Mouse (Mus musculus) right cerebral cortex, postnatal 10 days (tissue): ENCODE data around the gene Smad5.

Experiments
- DNase-seq, 2 experiments: peaks; one replicate each; pipeline ENCODE4 v3.0.0; 2021; ENCODE audit warnings: low spot score in 2 of 2

Smad5 gene

DNA sequence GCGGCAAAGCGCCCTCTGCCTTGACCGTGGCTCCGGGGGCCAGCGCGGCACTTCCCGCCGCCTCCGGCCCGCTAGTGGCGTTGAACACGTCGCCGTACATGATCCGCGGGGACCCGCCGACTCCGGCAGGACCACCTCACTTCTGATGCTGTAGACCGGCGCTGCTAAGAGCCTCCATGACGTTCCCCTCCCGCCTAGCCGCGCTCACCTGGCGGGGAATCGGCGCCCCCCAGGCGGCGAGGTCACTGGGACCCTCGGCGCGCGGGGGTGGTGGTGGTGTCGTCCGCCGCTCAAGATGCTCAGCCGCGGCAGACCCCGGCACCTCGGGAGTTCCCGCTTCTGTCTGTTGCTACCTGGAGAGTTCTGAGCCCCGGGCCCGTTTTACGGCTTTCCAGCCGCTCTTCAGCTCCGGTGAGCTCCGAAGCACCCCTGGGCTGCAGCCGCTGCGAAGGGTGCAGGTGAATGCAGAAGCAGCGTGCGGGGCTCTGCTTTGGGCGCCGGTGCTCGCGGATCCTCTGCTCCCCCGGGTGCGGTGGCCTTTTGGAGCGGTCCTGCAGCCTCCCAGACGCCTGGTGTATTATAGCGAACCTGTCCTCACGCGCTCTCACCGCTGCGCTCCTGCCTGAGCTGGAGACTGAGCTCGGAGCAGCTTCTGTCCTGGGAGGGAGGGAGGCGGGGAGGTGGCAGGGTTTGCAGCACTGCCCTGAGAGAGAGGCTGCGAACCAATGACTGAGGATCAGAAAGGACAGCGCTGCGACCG, 50.6 kb downstream of the Smad5 start, which contains the start of gene Gm45623:
Gene Gm45623, minus strand, starts transcription at position 636 of the 760 bp plus-strand sequence.
- DNase-seq = no peak

DNA sequence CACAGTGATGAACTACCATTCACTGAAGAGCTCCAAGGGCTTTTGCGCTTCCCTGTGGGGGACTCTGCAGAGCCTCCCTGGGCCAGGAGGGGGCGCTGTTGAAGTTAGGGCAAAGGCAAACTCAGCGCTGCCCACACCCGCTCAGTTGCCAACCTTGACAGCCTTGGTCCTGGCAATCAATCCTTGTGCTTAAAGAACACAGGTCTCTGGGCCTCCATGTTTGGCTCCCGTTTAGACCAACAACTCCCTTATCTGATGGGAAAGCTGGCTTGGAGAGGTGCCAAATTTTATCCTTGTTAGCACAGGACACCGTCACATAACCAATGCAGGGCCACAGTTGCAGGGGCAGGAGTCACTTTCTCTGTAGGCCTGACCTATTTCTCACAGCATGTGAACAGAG, 53.1 kb downstream of the Smad5 start:
- peak in 1 of 2 experiments; percentile 38 for DNase-seq

DNA sequence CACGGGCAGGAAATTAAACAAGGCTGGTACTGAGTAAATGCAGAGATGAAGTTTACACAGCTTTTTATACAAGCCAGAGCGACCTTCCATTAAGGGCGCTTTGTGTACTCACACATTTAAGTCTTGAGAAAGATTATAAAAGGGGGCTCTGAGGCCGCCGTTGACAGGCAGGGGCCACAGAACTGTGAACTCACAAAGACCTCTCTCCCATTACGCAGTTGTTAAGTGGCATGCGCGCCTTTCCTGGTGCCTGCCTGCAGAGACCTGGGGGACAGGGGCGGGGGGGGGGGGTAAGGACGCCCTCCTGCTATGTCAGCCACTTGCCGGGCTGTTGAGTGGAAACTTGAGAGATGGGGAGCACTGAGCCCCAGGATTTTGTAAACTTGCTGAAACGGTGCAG, 54.4 kb downstream of the Smad5 start:
- DNase-seq = no peak

DNA sequence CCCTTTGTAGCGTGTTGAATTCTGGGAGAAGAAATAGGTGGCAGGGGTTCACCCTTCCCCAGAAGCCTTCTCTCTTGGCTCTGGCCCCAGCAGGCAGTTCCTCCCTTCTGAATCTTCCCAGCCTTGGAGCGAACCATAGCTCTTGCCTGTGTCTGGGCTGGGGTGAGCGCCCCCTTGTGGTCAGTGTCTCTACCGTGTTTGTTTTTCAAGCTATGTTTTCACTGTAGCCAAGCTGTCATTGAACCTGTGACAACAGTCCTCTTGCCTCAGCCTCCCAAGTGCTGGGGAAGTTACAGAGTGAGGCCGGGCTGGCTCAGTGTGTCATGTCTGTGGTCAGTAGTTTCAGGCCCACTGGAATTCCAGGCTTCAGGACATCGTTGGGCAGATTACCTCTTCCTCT, 55.7 kb downstream of the Smad5 start:
- peak; percentile 65 to 82 for DNase-seq

DNA sequence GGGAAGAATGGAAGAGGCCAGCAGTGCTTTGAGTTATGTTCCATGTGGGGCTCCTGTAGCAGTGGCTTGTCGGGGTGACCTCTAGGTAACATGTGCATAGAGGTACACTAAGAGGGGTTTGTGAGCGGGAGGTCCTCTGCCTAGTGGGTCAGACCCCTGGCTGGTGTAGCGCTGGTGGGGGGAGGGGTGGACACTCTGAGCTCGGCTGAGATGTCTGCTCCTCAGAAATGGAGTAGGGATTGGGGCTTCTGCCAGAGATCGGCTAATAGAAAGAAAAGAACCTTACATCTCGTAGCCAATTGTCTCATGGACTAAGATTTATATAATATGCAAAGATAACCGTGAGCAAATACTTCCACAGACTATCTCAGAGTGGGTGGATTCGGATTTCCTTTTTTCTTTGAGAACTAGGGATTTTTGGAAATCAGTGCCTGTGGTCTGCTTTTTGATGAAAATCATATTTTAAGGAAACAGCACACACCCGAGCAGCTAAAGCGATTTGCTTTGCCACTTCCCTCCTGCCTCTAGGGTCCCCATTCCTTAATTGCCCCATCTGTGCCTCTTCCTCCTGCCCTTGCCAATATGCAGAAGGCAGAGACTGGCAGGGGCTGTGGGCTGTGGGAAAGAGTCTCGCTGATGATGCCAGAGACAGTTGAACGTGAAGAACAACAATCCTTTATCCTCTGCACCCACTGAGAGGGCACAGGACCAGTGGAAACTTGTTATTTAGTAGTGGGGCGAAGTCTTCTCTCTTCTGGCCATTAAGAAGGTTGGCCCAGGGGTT, 59.8 kb downstream of the Smad5 start:
- no peak for DNase-seq

DNA sequence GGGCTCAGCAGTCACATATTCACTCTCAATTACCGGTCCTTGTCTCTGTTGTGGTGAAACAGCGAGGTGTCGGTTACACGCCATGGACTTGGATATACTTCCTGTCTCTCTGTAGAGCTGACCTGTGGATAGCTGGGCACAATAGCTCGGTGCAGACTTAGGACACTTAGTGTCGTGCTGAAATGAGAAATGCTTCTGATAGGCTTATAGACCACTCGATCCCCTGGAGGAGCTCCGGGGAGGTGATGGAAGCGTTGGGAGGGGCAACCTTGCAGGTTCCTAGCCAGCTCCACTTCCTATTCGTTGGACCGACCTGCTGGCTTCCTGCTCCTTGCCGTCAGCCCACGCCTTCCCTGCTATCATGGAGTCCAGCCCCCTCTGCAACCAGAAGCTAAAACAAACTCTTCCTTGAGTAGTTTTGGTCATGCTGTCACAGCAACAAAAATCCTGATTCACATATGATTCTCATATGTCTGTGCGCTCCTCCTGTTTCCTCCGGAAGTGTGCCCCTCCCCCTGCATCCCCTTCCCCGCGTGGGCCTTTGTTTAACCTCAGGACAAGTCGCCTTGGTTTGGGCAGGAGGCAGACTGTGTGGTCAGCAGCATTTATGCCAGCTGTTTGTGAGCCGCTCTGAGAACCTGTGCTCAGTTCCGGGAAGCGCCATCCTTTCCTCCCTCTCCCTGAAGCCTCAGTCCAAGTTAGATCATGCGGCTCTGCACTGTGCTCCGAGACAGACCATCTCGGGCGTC, 62.6 kb downstream of the Smad5 start:
- DNase-seq = no peak

DNA sequence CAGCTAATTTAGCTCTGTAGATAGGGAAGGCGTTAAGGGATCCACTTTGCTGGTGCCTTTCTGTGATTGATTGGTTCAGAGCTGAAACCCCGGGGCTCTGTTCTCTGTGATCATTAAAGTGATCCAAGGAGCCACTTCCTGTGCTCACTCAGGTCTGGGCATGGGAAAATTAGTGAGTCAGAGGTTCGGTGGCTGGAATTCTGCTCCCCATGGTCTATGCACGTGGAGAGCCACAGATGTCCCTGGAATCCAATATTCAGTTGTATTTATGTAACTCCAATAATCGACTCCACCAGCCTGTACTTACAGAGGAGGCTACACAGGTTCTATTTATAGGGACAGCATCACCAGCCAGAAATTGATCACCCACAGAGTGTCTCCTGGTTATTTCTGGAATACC, 63.4 kb downstream of the Smad5 start:
- no peak for DNase-seq

DNA sequence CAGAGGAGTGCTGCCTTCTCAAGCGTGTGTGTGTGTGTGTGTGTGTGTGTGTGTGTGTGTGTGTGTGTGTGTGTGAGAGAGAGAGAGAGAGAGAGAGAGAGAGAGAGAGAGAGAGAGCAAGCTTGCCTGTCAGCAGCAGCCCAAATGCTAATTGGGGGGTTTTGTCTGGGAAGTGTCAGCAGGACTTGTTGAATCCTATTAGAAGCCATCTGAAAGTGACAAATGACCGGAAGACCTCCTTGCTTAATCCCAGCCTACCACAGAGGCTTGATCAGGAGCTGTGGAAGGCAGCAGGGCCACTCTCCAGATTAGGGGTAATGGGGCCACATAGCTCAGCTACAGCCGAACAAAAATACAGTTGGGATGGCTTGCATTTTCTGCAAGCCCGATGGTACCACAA, 66.6 kb downstream of the Smad5 start:
- no peak for DNase-seq

DNA sequence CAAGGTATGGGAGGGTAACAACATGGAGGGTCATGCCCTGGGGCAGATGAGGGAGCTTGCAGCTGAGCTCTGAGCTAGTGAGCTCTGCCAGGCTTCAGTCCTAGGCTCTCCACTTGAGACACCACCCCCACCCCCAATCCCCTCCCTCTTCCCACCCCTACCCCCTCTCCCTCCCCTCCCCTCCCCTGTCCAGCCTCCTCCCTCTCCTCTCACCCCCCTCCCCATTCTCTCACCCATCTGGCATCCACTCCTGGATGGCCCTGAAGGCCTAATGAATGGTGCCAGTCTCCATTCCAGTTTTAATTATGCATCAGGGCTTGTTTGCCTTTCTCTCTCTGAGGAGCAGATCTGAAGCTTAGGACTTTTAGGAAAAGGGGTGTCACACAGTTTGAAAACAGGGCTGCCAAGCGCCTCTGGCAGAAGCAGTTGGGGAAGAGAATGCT, 67.3 kb downstream of the Smad5 start:
- DNase-seq = peak; percentile 40 to 54

DNA sequence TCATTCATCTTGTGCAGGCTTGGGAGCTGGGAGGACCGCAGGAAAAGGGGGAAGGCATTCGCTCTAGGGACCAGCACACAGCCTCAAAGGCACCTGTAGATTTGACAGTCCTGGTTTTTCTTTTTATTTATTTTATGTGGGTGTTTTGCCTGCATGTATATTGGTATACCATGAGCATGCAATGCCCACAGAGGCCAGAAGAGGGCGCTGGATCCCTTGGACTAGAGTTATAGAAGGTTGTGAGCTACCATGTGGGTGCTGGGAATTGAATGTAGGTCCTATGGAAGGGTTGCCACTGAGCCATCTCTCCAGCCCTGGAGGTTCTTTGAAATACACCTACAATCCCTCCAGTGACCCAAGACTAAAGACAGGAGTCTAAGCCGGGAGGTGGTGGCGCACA, 68.0 kb downstream of the Smad5 start:
- no peak for DNase-seq

DNA sequence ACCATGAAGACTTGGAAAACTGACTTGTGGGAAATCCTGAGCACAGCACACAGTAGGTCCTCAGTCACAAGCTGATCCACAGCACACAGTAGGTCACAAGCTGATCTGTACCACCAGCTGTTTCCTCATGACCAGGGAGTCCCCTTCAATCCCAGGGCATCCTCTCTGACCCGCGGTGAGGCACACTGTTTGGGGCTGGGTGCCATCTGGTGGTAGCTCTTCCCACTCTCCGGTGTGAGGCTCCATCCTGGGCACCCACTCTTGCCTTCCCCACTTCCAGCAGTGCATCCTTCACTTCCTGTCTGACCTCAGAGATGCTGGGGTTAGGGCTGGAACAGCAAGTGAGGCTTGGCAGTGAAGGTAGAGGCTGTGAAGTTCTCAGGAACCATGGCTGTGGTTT, 69.8 kb downstream of the Smad5 start:
- no peak for DNase-seq

DNA sequence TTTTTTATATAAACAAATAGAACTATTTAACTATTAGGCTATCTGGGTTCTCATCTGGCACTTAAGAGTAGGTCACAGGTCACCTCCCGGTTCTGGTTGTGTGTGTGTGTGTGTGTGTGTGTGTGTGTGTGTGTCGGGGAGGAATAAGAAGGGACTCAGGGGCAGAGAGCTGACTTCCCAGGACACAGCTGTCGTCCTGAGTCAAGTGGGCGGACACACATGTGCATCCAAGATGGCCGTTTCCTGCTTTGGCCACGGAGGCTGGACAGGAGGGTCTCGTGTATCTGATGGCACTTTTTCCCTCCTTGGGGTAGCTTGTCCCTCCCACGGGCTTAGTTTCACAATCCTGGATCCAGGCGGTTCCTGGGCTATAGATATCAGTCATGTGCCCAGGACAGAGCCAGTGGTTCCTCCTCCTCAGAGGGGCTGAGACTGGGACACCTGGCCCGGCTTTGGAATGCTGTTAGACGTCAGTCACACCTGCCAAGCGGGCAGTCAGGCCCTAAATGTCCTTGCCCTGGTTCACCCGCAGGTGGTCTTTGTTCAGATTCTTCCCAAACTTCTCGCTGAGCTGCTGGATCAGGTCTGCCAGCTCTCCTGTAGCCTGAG, 70.6 kb downstream of the Smad5 start:
- DNase-seq = no peak

DNA sequence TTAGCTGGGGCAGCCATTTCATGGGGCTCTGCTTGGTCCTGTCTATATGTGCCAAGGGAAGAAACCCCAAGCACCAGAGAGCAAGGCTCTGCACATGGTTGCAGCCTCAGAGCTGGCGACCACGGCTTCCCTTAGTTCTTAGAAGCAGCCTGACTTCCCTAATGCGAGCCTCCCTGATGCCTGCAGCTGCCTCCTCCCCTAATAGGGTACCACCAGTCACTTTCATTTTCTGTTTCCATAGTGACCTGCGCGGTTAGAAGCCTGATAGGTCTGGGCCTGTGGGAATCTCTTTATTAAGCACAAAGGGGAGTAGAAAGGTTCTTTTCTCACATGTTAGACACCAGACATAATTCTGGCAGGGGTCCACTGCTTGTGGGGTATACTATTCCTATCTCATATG, 71.5 kb downstream of the Smad5 start:
- no peak for DNase-seq

DNA sequence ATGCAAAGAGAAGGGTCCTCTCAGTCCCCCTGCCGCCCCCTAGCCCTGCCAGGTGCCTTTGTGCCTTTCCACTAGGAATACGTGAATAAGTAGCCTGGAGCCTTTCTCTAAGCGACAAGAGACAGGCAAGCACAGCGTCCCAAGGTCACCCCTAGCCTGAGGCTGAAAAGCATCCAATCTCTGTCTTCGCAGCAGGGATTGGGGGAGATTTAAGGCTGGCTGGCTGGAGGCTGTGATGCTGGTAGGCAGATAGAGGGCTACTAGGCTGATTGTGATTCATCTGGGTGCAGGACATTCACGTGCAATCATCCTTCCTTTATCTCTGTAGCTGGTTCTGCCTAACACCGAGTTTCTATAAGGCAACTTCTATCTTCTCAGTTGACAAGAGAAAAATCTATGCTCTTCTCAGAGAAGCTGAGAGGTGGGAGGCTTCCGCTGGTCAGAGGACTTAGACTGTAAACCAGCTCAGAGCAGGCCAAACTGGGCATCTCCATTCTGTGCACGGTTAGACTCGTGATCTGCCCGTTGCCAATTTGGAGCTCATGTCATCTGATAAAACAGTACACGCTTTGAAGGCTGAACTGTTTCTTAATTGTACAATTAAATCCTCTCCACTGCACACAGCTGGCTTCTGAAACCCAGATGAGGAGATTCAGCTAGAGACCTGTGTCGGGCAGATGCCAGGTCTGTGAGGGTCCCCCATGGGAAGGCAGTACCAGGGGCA, 78.1 kb downstream of the Smad5 start:
- DNase-seq = peak in 1 of 2 experiments; percentile 54

DNA sequence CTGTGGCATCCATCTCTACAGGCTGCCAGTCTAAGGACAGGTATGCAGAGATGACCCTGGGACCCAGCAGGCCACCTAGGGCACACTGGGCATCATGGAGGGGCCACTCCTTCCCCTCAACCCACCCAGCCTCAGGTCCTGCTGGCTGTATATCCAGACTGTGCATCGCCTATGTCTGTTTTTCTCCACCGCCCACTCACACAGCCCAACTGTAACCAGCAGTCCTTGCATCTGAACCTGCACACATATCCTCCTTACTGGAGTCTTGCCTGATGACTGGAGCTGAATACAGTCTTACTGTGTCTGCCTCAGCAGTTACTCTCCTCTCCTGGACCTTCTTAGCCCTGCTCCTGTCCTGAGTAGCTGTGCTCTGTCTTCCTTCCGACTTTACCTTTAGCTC, 78.9 kb downstream of the Smad5 start:
- DNase-seq = peak; percentile 35 to 55

DNA sequence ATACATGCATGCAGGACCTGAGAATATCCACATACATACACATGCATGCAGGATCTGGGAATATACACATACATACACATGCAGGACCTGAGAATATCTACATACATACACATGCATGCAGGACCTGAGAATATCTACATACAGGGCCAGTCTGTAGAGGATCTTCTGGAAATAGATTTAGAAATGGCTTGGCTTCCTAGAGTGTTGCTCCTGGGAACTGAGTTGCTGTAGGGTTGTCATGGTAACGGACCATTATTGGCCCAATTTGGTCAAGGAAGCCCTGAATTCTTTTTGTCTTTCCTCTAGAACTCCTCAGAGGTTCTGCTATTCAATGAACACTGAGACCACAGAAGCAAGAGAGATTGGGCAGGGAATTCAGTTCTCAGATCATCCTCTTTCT, 79.8 kb downstream of the Smad5 start:
- DNase-seq = peak; percentile 41 to 79

DNA sequence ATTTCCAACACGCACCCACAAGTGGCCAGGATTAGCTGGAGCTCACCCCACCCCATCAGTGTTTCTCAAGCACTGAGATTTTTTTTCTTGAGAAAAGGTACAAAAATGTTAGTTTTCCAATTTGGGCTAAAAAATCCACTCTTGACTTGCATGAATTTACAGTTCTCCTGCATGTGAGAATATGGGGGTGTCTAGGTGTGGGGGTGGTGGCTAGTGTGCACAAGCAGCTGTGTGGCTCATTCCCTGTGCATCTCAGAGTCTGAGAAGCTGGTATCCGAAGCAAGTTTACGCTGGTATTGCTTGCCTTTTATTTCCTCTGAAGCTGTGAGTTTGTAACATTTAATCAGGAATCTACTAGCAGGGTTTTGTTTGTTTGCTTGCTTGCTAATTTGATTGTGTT, 87.9 kb downstream of the Smad5 start:
- no peak for DNase-seq
